ENCODE assay signal across 41 mouse cellular contexts in genomic region chr5:145800229-145800628, GRCm38 (mm10). TPM values are rescaled to one million over a fixed set of nuclear protein-coding genes. Genes with fewer than 3 reads are reported as not detected.
"Had no signal": no experiment of that assay in that cellular context is flagged by ENCODE, and none has a peak within 500 bp of the region (broad histone marks: within the 10 kb centered on the region; RNA-seq: fewer than 3 reads in every experiment).

No protein-coding gene starts in this region.

RNA-seq across cellular contexts. Expression of gene Cyp3a44, which starts 5.4 kb away (rescaled TPM):
- total RNA-seq: heart, adult 2 months; heart, adult 8-10 months; heart, postnatal 10 days; heart, postnatal 14 days; heart, postnatal 25 days; heart, postnatal 36 days; heart, postnatal 4 days; hematopoietic stem cell, adult 5-6 weeks; hindbrain, postnatal 0 days; layer of hippocampus, adult 18-20 months; layer of hippocampus, adult 2 months; layer of hippocampus, adult 8-10 months; layer of hippocampus, postnatal 10 days; layer of hippocampus, postnatal 14 days; layer of hippocampus, postnatal 25 days; layer of hippocampus, postnatal 36 days; left cerebral cortex, adult 18-20 months had no signal
- polyA plus RNA-seq: heart, adult 2 months; heart, embryonic 10.5 days; heart, embryonic 11.5 days; heart, embryonic 12.5 days; heart, embryonic 13.5 days; heart, embryonic 14.5 days; heart, embryonic 15.5 days; heart, embryonic 16.5 days; heart, postnatal 0 days; hindbrain, embryonic 10.5 days; hindbrain, embryonic 11.5 days; hindbrain, embryonic 12.5 days; hindbrain, embryonic 13.5 days; hindbrain, embryonic 14.5 days; hindbrain, embryonic 15.5 days; hindbrain, embryonic 16.5 days; hindbrain, postnatal 0 days; inflammation-experienced regulatory T-cells, adult 6 months; intestine, embryonic 14.5 days; intestine, embryonic 15.5 days; intestine, embryonic 16.5 days; intestine, postnatal 0 days; kidney, embryonic 14.5 days; kidney, embryonic 15.5 days; kidney, embryonic 16.5 days; kidney, postnatal 0 days had no signal
